Mouse (Mus musculus): ENCODE results near the gene Ccdc114.

DNA sequence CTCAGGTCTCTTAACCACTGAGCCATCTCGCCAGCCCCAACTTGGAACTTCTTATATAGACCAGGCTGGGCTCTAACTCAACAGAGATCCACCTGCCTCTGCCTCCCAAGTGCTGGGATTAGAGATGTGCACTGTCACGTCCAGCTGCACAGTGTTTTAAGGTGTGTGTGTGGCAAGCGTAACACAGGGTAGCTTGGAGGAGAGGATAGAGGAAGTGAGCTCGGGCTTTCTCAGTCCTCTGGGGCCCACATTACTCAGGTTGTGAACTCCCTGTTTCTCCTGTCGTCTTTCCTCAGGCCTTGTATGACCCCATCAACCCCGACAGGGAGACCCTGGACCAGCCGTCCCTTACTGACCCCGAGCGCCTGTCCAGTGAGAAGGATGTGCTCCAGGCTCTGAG is 17.2 kb upstream of the Ccdc114 start:
- TF ChIP-seq CTCF (IDR thresholded peaks at IDR 0.05; ENCODE audit: low read depth, low read length) (no peak), GATA1 (IDR thresholded peaks at IDR 0.05; ENCODE audit: borderline replicate concordance, low read length) (no peak), POLR2AphosphoS5 (IDR thresholded peaks at IDR 0.05; ENCODE audit: insufficient replicate concordance, low read depth, low read length) (no peak), TAL1 (conservative IDR thresholded peaks at IDR 0.05; ENCODE audit: low read depth, low read length) (no peak), GATA2 (IDR thresholded peaks at IDR 0.05; ENCODE audit: borderline replicate concordance, low read depth, low read length) (no peak)

All from G1E (cell line).